Mouse (Mus musculus) megakaryocyte, embryonic 14.5 days (primary cell): ENCODE data around the gene Tmem150b. TPM values are rescaled to one million over a fixed set of nuclear protein-coding genes. Genes with fewer than 3 reads are reported as not detected.

ENCODE experiments used
- H3K27me3 ChIP-seq: replicated peaks from 2 replicates; pipeline ENCODE3; 2012; ENCODE audit warnings: inconsistent platforms
- H3K36me3 ChIP-seq: replicated peaks from 2 replicates; pipeline ENCODE3; 2012; ENCODE audit warnings: low read length, inconsistent platforms, mixed read lengths
- H3K4me1 ChIP-seq: 2 replicates; pipeline ENCODE4 v1.6.1; 2012; ENCODE audit warnings: inconsistent platforms
- H3K4me3 ChIP-seq: replicated peaks from 2 replicates; pipeline ENCODE3; 2012; ENCODE audit warnings: moderate library complexity, mild to moderate bottlenecking, inconsistent platforms
- H3K9me3 ChIP-seq: 2 replicates; pipeline ENCODE4 v1.6.1; 2012; ENCODE audit warnings: inconsistent platforms
- FLI1 ChIP-seq: IDR thresholded peaks from 2 replicates; pipeline ENCODE4 v1.6.1; 2012; ENCODE audit warnings: low read length, inconsistent platforms, mixed read lengths
- GATA1 ChIP-seq: IDR thresholded peaks from 3 replicates; pipeline ENCODE4 v1.6.1; 2012; ENCODE audit warnings: mixed read lengths, low read length, inconsistent platforms, borderline replicate concordance
- polyA plus RNA-seq: library from polyadenylated mRNA; stranded (reverse); fragments of >175 nt; gene quantifications from 2 replicates; pipeline ENCODE4 v1.2.3, GENCODE M21; 2012; ENCODE audit warnings: low replicate concordance; ENCODE audit not compliant: insufficient read depth

The Tmem150b gene
- 0.43 TPM in 1 of 2 replicates, not detected in the other for polyA plus RNA-seq

DNA sequence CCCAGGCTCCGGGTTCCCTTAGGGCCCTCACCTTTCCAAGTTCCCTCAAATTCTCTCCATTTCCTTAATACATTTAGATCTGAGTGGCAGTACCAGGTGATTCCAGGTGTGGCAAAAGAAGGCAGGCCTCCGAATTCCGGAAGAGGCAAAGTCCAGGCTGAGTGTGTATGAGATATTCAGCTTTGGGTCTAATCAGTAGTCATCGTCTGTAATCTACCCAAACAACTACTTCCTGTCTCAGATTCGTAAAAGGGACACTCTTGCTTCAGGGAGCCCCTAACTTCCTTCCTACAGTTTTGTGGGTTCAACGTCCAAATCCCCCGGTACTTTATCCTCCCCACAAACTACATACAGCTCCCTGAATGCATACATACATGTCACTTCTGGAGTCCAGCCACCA lies at the start of gene Tmem150b:
TSS of gene Tmem150b (minus strand) at position 81 of the 400 bp plus-strand sequence.
- Histone ChIP-seq H3K27me3 (no peaks in the 10 kb centered on the region), H3K4me1 (peaks cover 24% of the 10 kb centered on the region), H3K4me3 (peak within 1 kb of the TSS; percentile 86), H3K9me3 (no peaks in the 10 kb centered on the region), H3K36me3 (no peaks in the 10 kb centered on the region)
- TF ChIP-seq FLI1: no peak
- no peak for TF ChIP-seq GATA1

DNA sequence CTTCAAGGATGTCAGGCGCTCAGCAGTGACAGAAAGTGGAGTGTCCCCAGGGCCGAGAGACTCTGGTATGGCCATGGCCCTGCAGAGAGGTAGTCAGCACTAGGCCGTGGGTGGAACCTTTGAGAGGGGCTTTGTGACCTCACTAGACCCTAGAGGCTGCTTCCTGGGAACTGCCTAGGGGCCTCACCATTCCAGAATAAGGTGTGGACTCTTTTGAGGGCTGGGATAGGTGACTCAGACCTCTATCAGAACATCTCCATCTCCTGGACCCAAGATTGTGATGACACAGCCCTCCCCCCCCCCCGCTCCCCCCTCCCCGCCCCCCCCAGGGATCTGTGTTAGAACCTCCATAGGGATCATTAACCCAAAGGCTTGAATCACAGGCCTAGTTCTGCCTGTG lies 46.2 kb upstream of the Tmem150b start, which contains the start of gene Fam71e2:
TSS of gene Fam71e2 (minus strand) at position 101 of the 400 bp plus-strand sequence.
- Histone ChIP-seq H3K4me1 (peaks cover 4% of the 10 kb centered on the region; the same call in 1 of the 2 replicates), H3K4me3 (peak within 1 kb of the TSS; percentile 2), H3K9me3 (peaks cover 14% of the 10 kb centered on the region), H3K27me3 (peaks cover 29% of the 10 kb centered on the region), H3K36me3 (no peaks in the 10 kb centered on the region)
- TF ChIP-seq FLI1 (no peak), GATA1 (no peak)

DNA sequence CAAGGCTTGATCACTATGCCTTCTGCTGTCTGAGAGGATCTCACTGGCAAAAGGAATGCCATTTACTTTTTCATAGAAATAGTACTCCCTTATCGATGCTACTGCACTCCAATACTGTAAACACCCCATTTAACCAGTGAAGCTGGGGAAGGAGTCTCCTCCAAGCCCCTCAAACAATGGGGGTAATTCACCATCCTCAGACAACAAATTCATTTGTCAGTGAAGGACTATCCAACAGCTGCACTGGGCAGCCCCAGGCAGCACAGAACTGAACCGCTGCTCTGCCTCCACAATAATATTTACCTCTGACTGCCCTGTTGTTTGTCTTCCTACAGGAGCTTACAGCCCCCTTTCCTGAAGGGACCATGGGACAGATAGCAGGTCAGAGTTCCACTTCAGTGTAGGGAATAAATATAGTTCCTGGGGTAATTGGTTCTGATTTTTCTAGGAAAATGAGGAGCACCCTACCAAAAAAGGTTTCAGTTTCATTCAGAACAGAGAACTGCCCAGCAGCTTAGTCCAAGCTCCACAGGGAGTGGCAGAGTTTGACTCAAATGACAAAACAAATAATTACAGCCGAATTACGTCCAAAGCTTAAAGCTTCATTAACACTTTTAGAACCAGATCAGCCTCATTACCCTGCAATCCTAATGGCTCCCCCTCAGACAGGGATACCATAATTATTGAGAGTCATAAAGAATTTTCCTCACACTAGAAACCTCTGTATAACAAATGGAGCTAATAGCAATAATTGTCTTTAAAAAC lies 40.1 kb upstream of the Tmem150b start:
- no peaks in the 10 kb centered on the region for H3K9me3 ChIP-seq
- no peak for TF ChIP-seq FLI1
- TF ChIP-seq GATA1: no peak
- H3K4me3 ChIP-seq: peak overlapping the region; percentile 25
- H3K36me3 ChIP-seq: no peaks in the 10 kb centered on the region
- H3K4me1 ChIP-seq: peaks cover 12% of the 10 kb centered on the region
- H3K27me3 ChIP-seq: peaks cover 16% of the 10 kb centered on the region

DNA sequence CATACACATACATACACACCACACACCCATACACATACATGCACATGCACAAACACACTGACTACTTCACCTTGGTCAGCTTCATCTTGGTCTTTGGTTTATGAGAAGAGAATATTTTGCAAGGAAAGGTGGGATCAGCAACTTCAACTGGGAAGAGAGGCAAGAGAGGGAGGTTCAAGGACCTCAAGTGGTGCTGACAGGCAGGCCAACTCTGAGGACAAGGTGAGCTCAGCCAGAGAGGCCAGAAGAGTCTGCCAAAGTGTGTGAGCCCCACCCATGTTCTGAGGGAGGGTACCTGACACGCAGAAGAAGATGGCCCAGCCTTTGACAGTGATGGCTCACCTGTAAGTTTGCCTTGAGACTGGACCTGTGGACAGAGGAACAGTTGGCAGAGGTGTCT lies 34.6 kb upstream of the Tmem150b start:
- H3K36me3 ChIP-seq: no peaks in the 10 kb centered on the region
- no peaks in the 10 kb centered on the region for H3K9me3 ChIP-seq
- peaks cover 29% of the 10 kb centered on the region for H3K27me3 ChIP-seq
- H3K4me3 ChIP-seq: no peak overlapping the region
- H3K4me1 ChIP-seq: peaks cover under 1% of the 10 kb centered on the region
- no peak for TF ChIP-seq GATA1
- no peak for TF ChIP-seq FLI1

DNA sequence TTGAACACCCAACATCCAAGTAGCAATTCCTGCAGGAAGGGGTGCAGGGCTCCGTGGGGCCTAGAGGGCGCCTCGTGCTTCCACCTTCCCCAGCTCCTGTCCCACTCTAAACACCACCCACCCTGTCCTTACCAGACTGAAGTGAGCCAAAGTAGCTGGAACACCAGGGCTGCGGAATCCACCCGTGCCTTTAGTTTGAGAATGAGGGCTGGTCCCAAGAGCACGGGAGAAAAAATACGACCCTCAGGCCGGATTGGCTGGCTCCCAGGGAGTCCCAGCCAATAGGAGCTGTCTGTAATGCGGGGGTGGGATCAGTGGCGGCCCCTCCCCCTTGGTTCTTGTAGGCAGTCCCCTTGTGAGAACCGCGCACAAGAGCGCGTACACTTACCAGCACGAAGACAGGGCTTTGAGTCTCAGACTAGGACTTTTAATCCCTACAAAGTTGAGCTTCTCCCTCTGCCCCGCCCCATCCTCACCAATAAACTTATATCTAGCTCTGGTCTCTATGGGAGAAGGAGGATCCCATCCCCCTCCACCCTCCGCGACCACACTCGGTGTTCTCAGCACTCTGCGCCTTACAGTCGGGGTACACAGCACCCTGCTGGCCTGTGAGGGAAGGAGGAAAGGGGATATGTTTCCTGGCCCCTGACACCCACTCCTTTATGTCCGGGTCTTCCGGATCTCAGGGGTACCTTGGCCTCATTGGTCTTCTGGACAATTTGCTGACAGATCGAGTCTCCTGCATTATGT lies 27.9 kb upstream of the Tmem150b start, which contains the start of gene Cox6b2:
TSS of gene Cox6b2 (minus strand) at position 274 of the 750 bp plus-strand sequence.
- H3K36me3 ChIP-seq: peaks cover 33% of the 10 kb centered on the region
- H3K9me3 ChIP-seq: no peaks in the 10 kb centered on the region
- TF ChIP-seq FLI1 (no peak), GATA1 (no peak)
- H3K4me1 ChIP-seq: peaks cover 49% of the 10 kb centered on the region
- peak within 1 kb of the TSS; percentile 93 for H3K4me3 ChIP-seq
- H3K27me3 ChIP-seq: peaks cover 10% of the 10 kb centered on the region

DNA sequence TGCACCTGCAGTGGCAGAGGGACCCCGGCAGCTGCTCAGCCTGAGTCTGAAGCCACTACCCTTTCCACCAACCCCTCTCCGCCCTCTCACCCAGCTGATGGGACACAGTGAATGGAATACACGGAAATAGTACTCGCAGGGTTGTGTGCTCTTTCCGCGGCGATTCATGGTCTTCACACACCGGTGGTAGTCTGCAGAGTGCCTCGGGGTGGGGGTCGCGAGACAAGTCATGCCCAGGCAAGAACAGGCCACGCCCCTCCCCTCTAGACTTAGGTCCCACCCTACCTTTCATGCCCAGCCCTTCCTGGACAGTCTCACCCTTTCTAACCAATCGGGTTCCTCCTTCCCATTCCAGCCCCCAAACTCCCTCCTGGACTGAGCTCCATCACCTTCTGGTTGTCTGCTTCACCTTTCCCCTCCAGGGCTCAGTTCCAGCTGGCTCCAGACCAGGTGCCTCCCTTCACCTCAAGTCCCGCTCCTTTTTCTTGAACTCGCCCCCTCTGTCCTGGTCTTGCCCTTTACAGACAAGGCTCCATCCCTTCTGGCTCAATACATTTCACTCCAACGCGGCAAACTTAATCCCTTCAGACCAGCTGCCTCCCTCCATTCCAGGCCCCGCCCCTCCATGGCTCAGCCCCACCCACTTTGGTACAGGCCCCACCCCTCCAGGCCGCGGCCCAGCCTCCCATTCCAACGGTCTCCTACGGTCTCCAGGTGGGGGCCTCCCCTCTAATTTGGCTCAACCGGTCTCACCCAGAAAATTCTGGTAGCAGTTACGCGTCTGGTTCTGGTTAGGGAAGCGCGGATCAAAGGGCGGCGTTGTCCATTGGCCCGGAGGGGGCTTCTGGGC lies 27.1 kb upstream of the Tmem150b start:
- Histone ChIP-seq H3K4me3 (peak overlapping the region; percentile 93), H3K4me1 (peaks cover 57% of the 10 kb centered on the region), H3K9me3 (no peaks in the 10 kb centered on the region), H3K36me3 (peaks cover 41% of the 10 kb centered on the region), H3K27me3 (peaks cover 4% of the 10 kb centered on the region)
- TF ChIP-seq GATA1 (no peak), FLI1 (no peak)

DNA sequence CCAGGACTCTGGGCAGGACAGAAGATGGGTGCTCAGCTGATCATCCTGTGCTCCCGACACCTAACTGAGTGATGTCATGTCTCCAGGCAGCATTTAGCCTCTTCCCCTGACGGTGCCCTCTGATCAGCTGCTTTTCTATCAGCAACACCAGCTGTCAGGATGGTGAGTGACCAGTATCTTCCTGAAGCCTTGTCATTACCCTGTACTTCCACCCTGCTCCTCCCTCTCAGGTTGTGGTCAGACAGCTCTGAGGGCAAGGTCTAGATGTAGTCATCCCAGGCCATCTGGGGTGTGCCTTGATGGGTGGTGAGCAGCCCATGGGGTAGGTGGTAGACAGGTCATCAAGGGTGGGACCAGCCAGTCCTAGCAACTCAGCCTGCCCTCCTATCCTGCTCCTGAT lies 24.1 kb upstream of the Tmem150b start:
- H3K27me3 ChIP-seq: no peaks in the 10 kb centered on the region
- no peaks in the 10 kb centered on the region for H3K9me3 ChIP-seq
- peaks cover 71% of the 10 kb centered on the region for H3K36me3 ChIP-seq
- H3K4me1 ChIP-seq: peaks cover 86% of the 10 kb centered on the region
- peak overlapping the region; percentile 63 for H3K4me3 ChIP-seq
- TF ChIP-seq FLI1: no peak

DNA sequence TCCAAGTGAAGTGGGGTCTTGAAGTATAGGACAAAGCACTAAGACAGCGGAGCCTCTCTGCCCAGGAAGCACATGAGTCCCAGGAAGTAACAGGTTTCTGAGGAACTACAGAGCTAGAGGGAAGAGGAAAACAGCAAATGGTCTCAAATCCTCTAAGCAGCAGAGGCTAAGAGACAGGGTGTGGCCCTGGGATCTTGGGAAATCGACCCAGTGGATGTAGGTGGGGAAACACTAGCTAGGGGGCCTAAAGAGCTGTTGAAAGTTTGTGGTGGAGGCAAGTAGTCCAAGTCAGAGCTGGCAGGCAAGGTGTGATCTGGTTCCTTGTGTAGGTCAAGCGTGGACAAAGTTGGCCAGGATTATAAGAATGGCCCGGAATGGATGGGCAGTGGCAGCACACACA lies 23.3 kb upstream of the Tmem150b start:
- H3K4me3 ChIP-seq: no peak overlapping the region
- peaks cover 79% of the 10 kb centered on the region for H3K36me3 ChIP-seq
- no peaks in the 10 kb centered on the region for H3K9me3 ChIP-seq
- no peaks in the 10 kb centered on the region for H3K27me3 ChIP-seq
- H3K4me1 ChIP-seq: peaks cover 93% of the 10 kb centered on the region
- TF ChIP-seq FLI1 (no peak), GATA1 (no peak)

DNA sequence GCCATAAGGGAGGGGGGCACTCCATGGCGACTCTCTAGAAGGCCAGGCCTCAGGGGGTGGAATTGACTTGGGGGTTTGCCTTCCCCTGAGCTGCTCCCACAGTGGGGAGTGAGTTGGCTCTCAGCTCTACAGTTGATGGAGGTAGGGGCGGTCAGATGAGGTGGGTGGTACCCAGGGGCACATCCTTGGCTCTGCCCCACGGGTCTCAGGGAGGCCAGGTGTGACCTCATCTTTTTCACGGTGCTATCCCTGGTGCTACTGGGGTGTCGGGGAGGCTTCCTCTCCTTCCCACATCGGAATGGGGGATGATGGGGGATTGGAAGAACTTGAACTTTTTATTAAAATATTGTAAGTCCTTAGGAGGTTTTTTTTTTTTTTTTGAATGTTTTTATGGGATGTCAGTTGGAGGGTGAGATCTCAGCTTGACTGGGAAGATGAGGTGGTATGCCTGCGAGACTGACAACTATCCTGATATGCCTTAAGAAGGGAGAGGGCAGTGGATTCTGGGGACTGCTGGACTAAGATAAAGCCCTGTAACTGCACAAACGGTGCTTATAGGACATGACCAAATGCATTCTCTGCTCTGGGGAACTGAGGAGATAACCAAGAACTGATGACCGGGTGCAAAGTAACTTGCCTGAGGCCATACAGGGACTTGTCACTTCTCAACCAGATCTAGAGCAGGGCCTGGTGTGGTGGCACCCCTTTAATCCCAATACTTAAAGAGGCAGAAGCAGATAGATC lies 22.3 kb upstream of the Tmem150b start:
- Histone ChIP-seq H3K4me1 (peaks cover 93% of the 10 kb centered on the region), H3K4me3 (peak overlapping the region; percentile 33), H3K27me3 (no peaks in the 10 kb centered on the region), H3K9me3 (no peaks in the 10 kb centered on the region), H3K36me3 (peaks cover 89% of the 10 kb centered on the region)
- TF ChIP-seq FLI1: no peak
- no peak for TF ChIP-seq GATA1
